Mouse (Mus musculus) MEL (cell line): ENCODE measurements around the gene Gabbr2. TPM values are rescaled to one million over a fixed set of nuclear protein-coding genes. Genes with fewer than 3 reads are reported as not detected.
A peak's percentile ranks its signal among the peaks of the same experiment; 100 is the strongest.

Source experiments
- DNase-seq: peaks from one replicate; pipeline ENCODE4 v3.0.0; 2011; ENCODE audit warnings: low read depth, low spot score
- H3K27ac ChIP-seq: 2 replicates; pipeline ENCODE4 v1.5.1; 2012; ENCODE audit warnings: low read depth, mild to moderate bottlenecking, control low read depth, low read length, moderate library complexity; ENCODE audit not compliant: control insufficient read depth
- H3K27me3 ChIP-seq, 2 experiments: fragments of 150-350 bp in 1 of 2; sonication (generic) in 1 of 2; 2 replicates each; pipeline ENCODE4 v1.6.1; 2012; ENCODE audit warnings: low read length in 2 of 2, mild to moderate bottlenecking in 2 of 2, improper control_type of control experiment in 1 of 2, moderate library complexity in 1 of 2; ENCODE audit not compliant: insufficient read depth in 2 of 2, control insufficient read depth in 1 of 2
- H3K36me3 ChIP-seq, 2 experiments: 2 replicates each; pipeline ENCODE4 v1.6.1; 2012 to 2014; ENCODE audit warnings: low read length in 2 of 2, improper control_type of control experiment in 1 of 2, inconsistent platforms in 1 of 2, mild to moderate bottlenecking in 1 of 2; ENCODE audit not compliant: insufficient read depth in 2 of 2, control insufficient read depth in 1 of 2
- H3K4me1 ChIP-seq, 2 experiments: fragments of 150-350 bp in 1 of 2; sonication (generic) in 1 of 2; 2 replicates each; pipeline ENCODE4 v1.6.1; 2012; ENCODE audit warnings: low read length in 2 of 2, improper control_type of control experiment in 1 of 2, mild to moderate bottlenecking in 1 of 2; ENCODE audit not compliant: insufficient read depth in 2 of 2, control insufficient read depth in 1 of 2
- H3K4me3 ChIP-seq, 2 experiments: fragments of 150-350 bp in 1 of 2; sonication (generic) in 1 of 2; 2 replicates each; pipeline ENCODE4 v1.5.1; 2012; ENCODE audit warnings: low read depth in 2 of 2, low read length in 2 of 2, mild to moderate bottlenecking in 2 of 2, moderate library complexity in 2 of 2, control low read depth in 1 of 2, improper control_type of control experiment in 1 of 2; ENCODE audit not compliant: control insufficient read depth in 1 of 2, insufficient read depth in 1 of 2
- H3K79me2 ChIP-seq: 2 replicates; pipeline ENCODE4 v1.6.1; 2012; ENCODE audit warnings: mild to moderate bottlenecking, low read length, moderate library complexity; ENCODE audit not compliant: control insufficient read depth, poor library complexity, insufficient read depth
- H3K9ac ChIP-seq: 2 replicates; pipeline ENCODE4 v1.6.1; 2012; ENCODE audit warnings: low read depth, mild to moderate bottlenecking, control low read depth, low read length, moderate library complexity; ENCODE audit not compliant: control insufficient read depth, poor library complexity, severe bottlenecking
- H3K9me3 ChIP-seq: fragments of 150-350 bp; sonication (generic); replicated peaks from 2 replicates; pipeline ENCODE4 v1.6.1; 2012; ENCODE audit warnings: mild to moderate bottlenecking, low read length, improper control_type of control experiment, moderate library complexity; ENCODE audit not compliant: insufficient read depth
- CHD1 ChIP-seq: IDR thresholded peaks from 2 replicates; pipeline ENCODE4 v1.6.1; 2012; ENCODE audit warnings: low read depth, mild to moderate bottlenecking, inconsistent platforms, low read length, improper control_type of control experiment
- CHD2 ChIP-seq: IDR thresholded peaks from 2 replicates; pipeline ENCODE4 v1.6.1; 2011; ENCODE audit warnings: low read length, improper control_type of control experiment
- CTCF ChIP-seq, 3 experiments: IDR thresholded peaks in 2 of 3; conservative IDR thresholded peaks in 1 of 3; 2 replicates each; pipeline ENCODE4 v1.5.1; 2011 to 2012; ENCODE audit warnings: low read length in 3 of 3, low read depth in 2 of 3, mild to moderate bottlenecking in 2 of 3, improper control_type of control experiment in 1 of 3, inconsistent platforms in 1 of 3, mixed read lengths in 1 of 3, moderate library complexity in 1 of 3; ENCODE audit not compliant: control insufficient read depth in 1 of 3, insufficient read depth in 1 of 3, poor library complexity in 1 of 3, severe bottlenecking in 1 of 3
- E2F4 ChIP-seq: IDR thresholded peaks from 2 replicates; pipeline ENCODE4 v1.6.1; 2011; ENCODE audit warnings: low read depth, low read length, improper control_type of control experiment, borderline replicate concordance
- ELF1 ChIP-seq: IDR thresholded peaks from 2 replicates; pipeline ENCODE4 v1.6.1; 2014; ENCODE audit warnings: low read depth, mild to moderate bottlenecking, inconsistent platforms, low read length, improper control_type of control experiment, moderate library complexity
- ETS1 ChIP-seq: IDR thresholded peaks from 2 replicates; pipeline ENCODE4 v1.6.1; 2012; ENCODE audit warnings: low read depth, mild to moderate bottlenecking, inconsistent platforms, low read length, improper control_type of control experiment, moderate library complexity
- GABPA ChIP-seq: IDR thresholded peaks from 2 replicates; pipeline ENCODE4 v1.6.1; 2012; ENCODE audit warnings: low read depth, mild to moderate bottlenecking, inconsistent platforms, low read length, improper control_type of control experiment, moderate library complexity
- GATA1 ChIP-seq: IDR thresholded peaks from 2 replicates; pipeline ENCODE4 v1.6.1; 2011; ENCODE audit warnings: low read depth, low read length, improper control_type of control experiment
- JUND ChIP-seq: IDR thresholded peaks from 2 replicates; pipeline ENCODE4 v1.6.1; 2011; ENCODE audit warnings: low read depth, mild to moderate bottlenecking, improper control_type of control experiment, low read length
- KAT2A ChIP-seq: conservative IDR thresholded peaks from 2 replicates; pipeline ENCODE4 v1.6.1; 2012; ENCODE audit warnings: low read depth, low read length, improper control_type of control experiment, inconsistent platforms
- MAFK ChIP-seq: IDR thresholded peaks from 2 replicates; pipeline ENCODE4 v1.6.1; 2011; ENCODE audit warnings: low read depth, mild to moderate bottlenecking, low read length, improper control_type of control experiment, borderline replicate concordance
- MAX ChIP-seq: IDR thresholded peaks from 2 replicates; pipeline ENCODE4 v1.6.1; 2011; ENCODE audit warnings: low read length, improper control_type of control experiment
- MAZ ChIP-seq: IDR thresholded peaks from 2 replicates; pipeline ENCODE4 v1.6.1; 2012; ENCODE audit warnings: low read depth, mild to moderate bottlenecking, inconsistent platforms, low read length, improper control_type of control experiment
- MXI1 ChIP-seq: IDR thresholded peaks from 2 replicates; pipeline ENCODE4 v1.6.1; 2011; ENCODE audit warnings: mild to moderate bottlenecking, low read depth, low read length, improper control_type of control experiment
- MYB ChIP-seq: IDR thresholded peaks from 2 replicates; pipeline ENCODE4 v1.6.1; 2011; ENCODE audit warnings: mild to moderate bottlenecking, low read depth, low read length, improper control_type of control experiment
- MYC ChIP-seq: IDR thresholded peaks from 2 replicates; pipeline ENCODE4 v1.6.1; 2011; ENCODE audit warnings: low read depth, mild to moderate bottlenecking, low read length, improper control_type of control experiment, moderate library complexity
- NELFE ChIP-seq: IDR thresholded peaks from 2 replicates; pipeline ENCODE4 v1.6.1; 2011; ENCODE audit warnings: low read depth, low read length, improper control_type of control experiment
- POLR2A ChIP-seq, 2 experiments: IDR thresholded peaks; 2 replicates each; pipeline ENCODE4 v1.6.1; 2011 to 2012; ENCODE audit warnings: low read length in 2 of 2, mild to moderate bottlenecking in 2 of 2, control low read depth in 1 of 2, improper control_type of control experiment in 1 of 2, low read depth in 1 of 2, moderate library complexity in 1 of 2; ENCODE audit not compliant: control insufficient read depth in 1 of 2, insufficient read depth in 1 of 2, poor library complexity in 1 of 2
- POLR2AphosphoS2 ChIP-seq: IDR thresholded peaks from 2 replicates; pipeline ENCODE4 v1.6.1; 2011; ENCODE audit warnings: low read length, improper control_type of control experiment
- POLR2AphosphoS5 ChIP-seq: IDR thresholded peaks from 2 replicates; pipeline ENCODE4 v1.6.1; 2012; ENCODE audit warnings: low read depth, borderline replicate concordance, mild to moderate bottlenecking, inconsistent platforms, low read length, moderate library complexity, mixed read lengths
- RAD21 ChIP-seq: IDR thresholded peaks from 2 replicates; pipeline ENCODE4 v1.6.1; 2011; ENCODE audit warnings: mild to moderate bottlenecking, low read depth, low read length, improper control_type of control experiment
- RCOR1 ChIP-seq: IDR thresholded peaks from 2 replicates; pipeline ENCODE4 v1.6.1; 2012; ENCODE audit warnings: low read depth, mild to moderate bottlenecking, inconsistent platforms, low read length, improper control_type of control experiment
- SIN3A ChIP-seq: IDR thresholded peaks from 2 replicates; pipeline ENCODE4 v1.6.1; 2012; ENCODE audit warnings: low read length, improper control_type of control experiment, inconsistent platforms
- SMC3 ChIP-seq: IDR thresholded peaks from 2 replicates; pipeline ENCODE4 v1.6.1; 2011; ENCODE audit warnings: low read depth, low read length, improper control_type of control experiment
- TAL1 ChIP-seq: IDR thresholded peaks from 2 replicates; pipeline ENCODE4 v1.6.1; 2012; ENCODE audit warnings: mild to moderate bottlenecking, inconsistent platforms, low read length, moderate library complexity, mixed read lengths
- TCF12 ChIP-seq: IDR thresholded peaks from 2 replicates; pipeline ENCODE4 v1.6.1; 2014; ENCODE audit warnings: low read depth, mild to moderate bottlenecking, inconsistent platforms, low read length, improper control_type of control experiment, moderate library complexity
- USF1 ChIP-seq: IDR thresholded peaks from 2 replicates; pipeline ENCODE4 v1.6.1; 2014; ENCODE audit warnings: low read depth, mild to moderate bottlenecking, inconsistent platforms, low read length, improper control_type of control experiment, moderate library complexity
- USF2 ChIP-seq, 2 experiments: IDR thresholded peaks; 2 replicates each; pipeline ENCODE4 v1.6.1; 2011 to 2012; ENCODE audit warnings: improper control_type of control experiment in 2 of 2, low read length in 2 of 2, borderline replicate concordance in 1 of 2, inconsistent platforms in 1 of 2, low read depth in 1 of 2, mild to moderate bottlenecking in 1 of 2; ENCODE audit not compliant: insufficient read depth in 1 of 2
- ZKSCAN1 ChIP-seq: IDR thresholded peaks from 2 replicates; pipeline ENCODE4 v1.6.1; 2012; ENCODE audit warnings: low read depth, mild to moderate bottlenecking, inconsistent platforms, low read length, improper control_type of control experiment, moderate library complexity
- ZNF384 ChIP-seq: IDR thresholded peaks from 2 replicates; pipeline ENCODE4 v1.6.1; 2012; ENCODE audit warnings: low read depth, mild to moderate bottlenecking, inconsistent platforms, low read length, improper control_type of control experiment
- polyA plus RNA-seq, 2 experiments: library from polyadenylated mRNA; stranded (reverse) in 1 of 2; unstranded in 1 of 2; fragments of >175 nt in 1 of 2; fragments of >200 nt in 1 of 2; gene quantifications; 2 replicates each; pipeline versions ENCODE4 v1.2.1 to v1.2.4; 2012; ENCODE audit warnings: low replicate concordance in 2 of 2, low read depth in 1 of 2; ENCODE audit not compliant: insufficient read length in 2 of 2, insufficient read depth in 1 of 2, missing spikeins in 1 of 2
- total RNA-seq: library from RNA; depleted of rRNA; stranded (reverse); fragments of 300-350 nt; gene quantifications from 2 replicates; pipeline ENCODE4 v1.2.3, GENCODE M21; 2012

The Gabbr2 gene
- total and polyA plus RNA-seq, 3 experiments: not detected

DNA sequence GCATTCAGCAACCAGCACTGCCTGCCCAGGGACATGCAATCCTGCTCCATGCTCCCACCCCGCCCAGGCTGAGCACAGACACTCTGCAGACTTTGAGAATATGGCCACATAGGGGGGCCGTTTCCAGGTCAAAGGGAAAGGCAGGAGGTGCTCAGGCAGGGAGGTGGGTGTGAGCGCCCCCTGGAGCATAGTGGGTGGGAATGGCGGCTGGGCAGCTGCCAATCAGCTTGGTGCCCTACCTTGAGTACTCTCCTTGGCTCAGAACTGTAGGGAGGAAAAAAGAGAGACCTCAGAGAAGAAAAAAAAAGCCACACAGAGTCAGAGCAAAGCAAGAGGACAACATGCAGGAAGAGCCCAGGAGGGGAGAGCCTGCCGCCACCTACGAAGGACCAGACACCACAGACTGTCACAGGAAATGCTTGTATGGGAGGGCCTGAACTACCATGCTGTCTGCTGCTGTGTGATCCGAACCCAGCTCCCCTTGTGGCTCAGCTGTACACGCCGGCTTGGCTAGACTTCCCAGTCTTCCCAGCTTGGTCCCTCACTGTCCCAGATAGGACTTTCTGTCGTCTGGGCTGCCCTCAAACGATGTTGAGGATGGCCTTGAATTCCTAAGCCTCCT lies 373.4 kb downstream of the Gabbr2 start:
- Histone ChIP-seq H3K4me3 (no peak overlapping the region), H3K36me3 (no peaks in the 10 kb centered on the region), H3K27me3 (no peaks in the 10 kb centered on the region; a peak in 1 of 4 replicates), H3K27ac (no peak overlapping the region), H3K9me3 (no peaks in the 10 kb centered on the region), H3K79me2 (no peaks in the 10 kb centered on the region; the same call in 1 of the 2 replicates), H3K4me1 (peaks cover 0 to 16% of the 10 kb centered on the region in 2 experiments; a peak in 2 of 4 replicates), H3K9ac (no peak overlapping the region)
- TF ChIP-seq ETS1 (no peak), ZKSCAN1 (no peak), CHD2 (no peak), GABPA (no peak), CTCF (IDR thresholded peaks at IDR 0.05 in 2 of 3, conservative IDR thresholded peaks at IDR 0.05 in 1 of 3; ENCODE audit: control insufficient read depth in 1 of 3, insufficient read depth in 1 of 3, low read depth in 2 of 3, low read length in 3 of 3, poor library complexity in 1 of 3, severe bottlenecking in 1 of 3) (peak; percentile 54 to 80 (median 70)), POLR2AphosphoS5 (no peak), RCOR1 (no peak), GATA1 (no peak), ELF1 (no peak), USF2 (IDR thresholded peaks at IDR 0.05; ENCODE audit: borderline replicate concordance in 1 of 2, insufficient read depth in 1 of 2, low read depth in 1 of 2, low read length in 2 of 2) (no peak), E2F4 (no peak), MAZ (0 out of 2 replicates have a peak, but pooled peaks have one; percentile 25), SMC3 (peak; percentile 46), TCF12 (no peak)
- DNase-seq: peak; percentile 55

DNA sequence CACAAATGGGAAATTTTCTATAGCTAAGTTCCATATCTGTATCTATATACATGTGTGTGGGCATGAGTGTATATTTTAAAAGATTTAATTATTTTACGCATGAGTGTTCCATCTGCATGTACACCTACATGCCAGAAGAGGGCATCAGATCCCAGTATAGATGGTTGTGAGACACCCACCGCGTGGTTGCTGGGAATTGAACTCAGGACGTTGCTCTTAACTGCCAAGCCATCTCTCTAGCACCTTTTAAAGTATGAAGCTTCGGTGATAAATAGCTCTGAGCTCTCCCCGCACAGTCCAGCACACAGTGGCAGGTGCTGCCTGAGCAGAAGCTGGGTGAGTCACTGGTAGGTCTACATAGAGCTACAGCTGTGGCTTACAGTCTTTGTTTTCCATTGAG lies 374.3 kb downstream of the Gabbr2 start:
- H3K9ac ChIP-seq: no peak overlapping the region
- H3K27me3 ChIP-seq: no peaks in the 10 kb centered on the region; a peak in 1 of 4 replicates
- peaks cover 0 to 16% of the 10 kb centered on the region in 2 experiments; a peak in 2 of 4 replicates for H3K4me1 ChIP-seq
- H3K79me2 ChIP-seq: no peaks in the 10 kb centered on the region; the same call in 1 of the 2 replicates
- no peak overlapping the region for H3K4me3 ChIP-seq
- H3K27ac ChIP-seq: no peak overlapping the region
- H3K36me3 ChIP-seq: no peaks in the 10 kb centered on the region
- DNase-seq: peak; percentile 65
- no peaks in the 10 kb centered on the region for H3K9me3 ChIP-seq
- TF ChIP-seq TCF12: no peak
- peak; percentile 23 to 63 (median 33) for TF ChIP-seq CTCF (IDR thresholded peaks at IDR 0.05 in 2 of 3, conservative IDR thresholded peaks at IDR 0.05 in 1 of 3; ENCODE audit: control insufficient read depth in 1 of 3, insufficient read depth in 1 of 3, low read depth in 2 of 3, low read length in 3 of 3, poor library complexity in 1 of 3, severe bottlenecking in 1 of 3)
- no peak for TF ChIP-seq MAZ
- no peak for TF ChIP-seq KAT2A
- no peak for TF ChIP-seq ZNF384
- TF ChIP-seq NELFE: no peak
- no peak for TF ChIP-seq ETS1
- no peak for TF ChIP-seq GABPA
- TF ChIP-seq CHD2: no peak
- no peak for TF ChIP-seq POLR2A (IDR thresholded peaks at IDR 0.05; ENCODE audit: control insufficient read depth in 1 of 2, insufficient read depth in 1 of 2, low read depth in 1 of 2, low read length in 2 of 2, poor library complexity in 1 of 2)
- TF ChIP-seq RAD21: peak; percentile 47
- no peak for TF ChIP-seq MYB
- TF ChIP-seq USF1: no peak
- TF ChIP-seq MAX: peak; percentile 58; the same call in 1 of the 2 replicates
- TF ChIP-seq CHD1: no peak
- TF ChIP-seq ELF1: no peak
- no peak for TF ChIP-seq MAFK
- no peak for TF ChIP-seq POLR2AphosphoS2
- TF ChIP-seq TAL1: no peak
- TF ChIP-seq MYC: peak; percentile 91
- peak; percentile 67 for TF ChIP-seq SMC3
- 0 out of 2 replicates have a peak, but pooled peaks have one; percentile 30 for TF ChIP-seq MXI1
- TF ChIP-seq SIN3A: no peak
- TF ChIP-seq GATA1: no peak
- no peak for TF ChIP-seq JUND
- TF ChIP-seq E2F4: no peak
- no peak for TF ChIP-seq RCOR1
